Mouse (Mus musculus) myocyte (in vitro differentiated cells): Measurements from ENCODE around the gene Tns2. TPM values are rescaled to one million over a fixed set of nuclear protein-coding genes. Genes with fewer than 3 reads are reported as not detected.

ENCODE experiments used
- H3K27me3 ChIP-seq: one replicate; pipeline ENCODE4 v1.6.1; 2011; ENCODE audit not compliant: control insufficient read depth, insufficient read depth, insufficient read length
- H3K36me3 ChIP-seq: one replicate; pipeline ENCODE4 v1.6.1; 2011; ENCODE audit not compliant: control insufficient read depth, insufficient read depth
- H3K4me2 ChIP-seq: one replicate; pipeline ENCODE4 v1.6.1; 2011; ENCODE audit warnings: low read depth, control low read depth
- H3K4me3 ChIP-seq: one replicate; pipeline ENCODE4 v1.5.1; 2011; ENCODE audit warnings: mild to moderate bottlenecking, control low read depth, moderate library complexity
- H3K79me2 ChIP-seq: one replicate; pipeline ENCODE4 v1.6.1; 2011; ENCODE audit not compliant: control insufficient read depth, insufficient read depth
- H3ac ChIP-seq: one replicate; pipeline ENCODE4 v1.6.1; 2011; ENCODE audit not compliant: control insufficient read depth, insufficient read length
- CEBPB ChIP-seq: IDR thresholded peaks from 2 replicates; pipeline ENCODE4 v1.6.1; 2011; ENCODE audit warnings: mild to moderate bottlenecking, moderate library complexity; ENCODE audit not compliant: poor library complexity, insufficient read depth, severe bottlenecking
- E2F4 ChIP-seq: IDR thresholded peaks from one replicate; pipeline ENCODE4 v1.6.1; 2011; ENCODE audit warnings: mild to moderate bottlenecking, control low read depth, moderate library complexity; ENCODE audit not compliant: insufficient read depth
- MAX ChIP-seq: IDR thresholded peaks from one replicate; pipeline ENCODE4 v1.6.1; 2011; ENCODE audit warnings: low read depth, mild to moderate bottlenecking, control low read depth
- MYOD1 ChIP-seq, 3 experiments: IDR thresholded peaks; one replicate each; pipeline ENCODE4 v1.6.1; 2011; ENCODE audit warnings: control low read depth in 2 of 3, low read depth in 2 of 3, mild to moderate bottlenecking in 2 of 3, moderate library complexity in 1 of 3; ENCODE audit not compliant: insufficient read length in 2 of 3, control insufficient read depth in 1 of 3
- MYOG ChIP-seq, 3 experiments: IDR thresholded peaks; one replicate each; pipeline ENCODE4 v1.6.1; 2011; ENCODE audit warnings: control low read depth in 2 of 3, low read depth in 2 of 3, mild to moderate bottlenecking in 2 of 3; ENCODE audit not compliant: insufficient read length in 2 of 3, control insufficient read depth in 1 of 3, insufficient read depth in 1 of 3
- SRF ChIP-seq: IDR thresholded peaks from one replicate; pipeline ENCODE4 v1.6.1; 2011; ENCODE audit warnings: low read depth; ENCODE audit not compliant: control insufficient read depth, insufficient read length
- USF1 ChIP-seq: IDR thresholded peaks from one replicate; pipeline ENCODE4 v1.6.1; 2011; ENCODE audit warnings: low read depth, mild to moderate bottlenecking, control low read depth, moderate library complexity
- polyA plus RNA-seq: library from polyadenylated mRNA; unstranded; fragments of >200 nt; fragmentation: generic; extraction: Trizol; gene quantifications from one replicate; pipeline ENCODE4 v1.2.1, GENCODE M21; 2012; ENCODE audit warnings: missing spikeins

Tns2 gene
- polyA plus RNA-seq, 1 experiment: 128 TPM

GRCm38 (mm10) chr15:102163900-102164693, 63.9 kb downstream of the Tns2 start:
- Histone ChIP-seq H3K36me3 (no peaks in the 10 kb centered on the region), H3K79me2 (no peaks in the 10 kb centered on the region), H3ac (no peak overlapping the region), H3K4me3 (no peak overlapping the region), H3K27me3 (no peaks in the 10 kb centered on the region), H3K4me2 (no peak overlapping the region)
- TF ChIP-seq CEBPB (no peak), MYOD1 (IDR thresholded peaks at IDR 0.05; ENCODE audit: control insufficient read depth in 1 of 3, insufficient read length in 2 of 3, low read depth in 2 of 3) (peak in 2 of 3 experiments; percentile 57 to 58), MYOG (IDR thresholded peaks at IDR 0.05; ENCODE audit: control insufficient read depth in 1 of 3, insufficient read depth in 1 of 3, insufficient read length in 2 of 3, low read depth in 2 of 3) (peak in 1 of 3 experiments; percentile 26)

GRCm38 (mm10) chr15:102165468-102166100, 65.4 kb downstream of the Tns2 start:
- H3K79me2 ChIP-seq: no peaks in the 10 kb centered on the region
- no peak overlapping the region for H3K4me3 ChIP-seq
- no peak overlapping the region for H3ac ChIP-seq
- H3K4me2 ChIP-seq: no peak overlapping the region
- TF ChIP-seq CEBPB (no peak), SRF (no peak), USF1 (no peak), MYOG (IDR thresholded peaks at IDR 0.05; ENCODE audit: control insufficient read depth in 1 of 3, insufficient read depth in 1 of 3, insufficient read length in 2 of 3, low read depth in 2 of 3) (no peak), MAX (no peak), E2F4 (no peak)
- H3K27me3 ChIP-seq: no peaks in the 10 kb centered on the region
- no peaks in the 10 kb centered on the region for H3K36me3 ChIP-seq

Other genes with a start within 250 kb of the Tns2 start
- gene Krt1, start 249.6 kb upstream of the Tns2 start, polyA plus RNA-seq: not detected
- not detected for gene Krt77, start 230.7 kb upstream of the Tns2 start, polyA plus RNA-seq
- not detected for gene Krt76, start 207.5 kb upstream of the Tns2 start, polyA plus RNA-seq
- gene Krt4, start 175.7 kb upstream of the Tns2 start, polyA plus RNA-seq: not detected
- gene Krt79, start 160.1 kb upstream of the Tns2 start, polyA plus RNA-seq: 0.04 TPM
- gene Krt78, start 146.1 kb upstream of the Tns2 start, polyA plus RNA-seq: not detected
- 0.16 TPM for gene Krt8, start 95.9 kb upstream of the Tns2 start, polyA plus RNA-seq
- not detected for gene Krt18, start 72.2 kb upstream of the Tns2 start, polyA plus RNA-seq
- 266 TPM for gene Eif4b, start 26.6 kb upstream of the Tns2 start, polyA plus RNA-seq
- 51.0 TPM for gene Spryd3, start 35.8 kb downstream of the Tns2 start, polyA plus RNA-seq
- gene Igfbp6, start 43.9 kb downstream of the Tns2 start, polyA plus RNA-seq: 182 TPM
- 0.43 TPM for gene Soat2, start 50.1 kb downstream of the Tns2 start, polyA plus RNA-seq
- 42.3 TPM for gene Zfp740, start 102.8 kb downstream of the Tns2 start, polyA plus RNA-seq
- 18.8 TPM for gene Csad, start 104.3 kb downstream of the Tns2 start, polyA plus RNA-seq
- gene Itgb7, start 131.5 kb downstream of the Tns2 start, polyA plus RNA-seq: 2.0 TPM
- 63.8 TPM for gene Rarg, start 157.1 kb downstream of the Tns2 start, polyA plus RNA-seq
- not detected for gene Gm9918, start 170.2 kb downstream of the Tns2 start, polyA plus RNA-seq
- gene Mfsd5, start 179.0 kb downstream of the Tns2 start, polyA plus RNA-seq: 83.3 TPM
- gene Espl1, start 195.9 kb downstream of the Tns2 start, polyA plus RNA-seq: 16.7 TPM
- gene Pfdn5, start 225.7 kb downstream of the Tns2 start, polyA plus RNA-seq: 476 TPM
- 97.0 TPM for gene Myg1, start 231.3 kb downstream of the Tns2 start, polyA plus RNA-seq